Mouse (Mus musculus) heart, adult 2 months (tissue): ENCODE data around the gene Fut2.

ENCODE experiments used
- CTCF ChIP-seq: fragments of 200-600 bp; IDR thresholded peaks from 2 replicates; pipeline ENCODE4 v1.8.1; 2022; ENCODE audit warnings: antibody characterized with exemption, mild to moderate bottlenecking, moderate library complexity
- EP300 ChIP-seq: fragments of 200-500 bp; IDR thresholded peaks from 2 replicates; pipeline ENCODE4 v1.6.1; 2011; ENCODE audit warnings: low read depth, low read length, control low read depth; ENCODE audit not compliant: insufficient read depth
- POLR2A ChIP-seq: fragments of 200-500 bp; IDR thresholded peaks from 2 replicates; pipeline ENCODE4 v1.6.1; 2011; ENCODE audit warnings: mild to moderate bottlenecking, low read depth, low read length, control low read depth; ENCODE audit not compliant: insufficient read depth

GRCm38 (mm10) chr7:45712022-45712757 is 46.0 kb upstream of the Fut2 start:
- TF ChIP-seq POLR2A (peak; percentile 31; the same call in 1 of the 2 replicates), CTCF (no peak), EP300 (0 out of 2 replicates have a peak, but pooled peaks have one; percentile 6)
